Mouse (Mus musculus) mouse embryonic stem cell (cell line): ENCODE results near the gene Rspry1.

Experiments used
- in situ Hi-C, 2 experiments: fragments of 300-500 bp; cut with MboI; formaldehyde crosslinking; loops; 1 replicate in 1 of 2; 3 replicates in 1 of 2; pipeline ENCODE4 v1.14.3; 2019 to 2020; ENCODE audit warnings: low sequenced_read_pairs in 2 of 2, low pct_unique_long_range_greater_than_20kb in 1 of 2, mixed read lengths in 1 of 2; ENCODE audit not compliant: unreplicated experiment in 1 of 2

Rspry1 gene

GRCm38 (mm10) chr8:94704669-94704984, 102.9 kb downstream of the Rspry1 start:
- in situ Hi-C loops: loop anchor here in 1 of 2 experiments (5.0 kb wide), 1 partner anchor 98 kb away; no protein-coding TSS in a partner anchor

- in situ Hi-C loops: no loop called here
Measured at GRCm38 (mm10) chr8:94705581-94706245, 104.0 kb downstream of the Rspry1 start.

GRCm38 (mm10) chr8:94706732-94707395, 105.1 kb downstream of the Rspry1 start:
- in situ Hi-C loops: no loop called here
